Mouse (Mus musculus): ENCODE measurements around the gene Gm20388. TPM values are rescaled to one million over a fixed set of nuclear protein-coding genes. Genes with fewer than 3 reads are reported as not detected.

The Gm20388 gene
- polyA plus RNA-seq, 1 experiment from 2014 or later = not detected

- peaks cover 57% of the 10 kb centered on the region for H3K27me3 ChIP-seq
- H3K36me3 ChIP-seq = no peaks in the 10 kb centered on the region
- no peak overlapping the region for H3K9ac ChIP-seq
- H3K4me1 ChIP-seq (replicated peaks) = peaks cover 24% of the 10 kb centered on the region
- no peak overlapping the region for H3K4me3 ChIP-seq (replicated peaks)
- DNase-seq (no peak), ATAC-seq (ENCODE audit: low read depth) (no peak)
- 47% methylated on average over 19 of the region's 19 CpGs for WGBS (ENCODE audit: insufficient replicate concordance)
- no peak overlapping the region for H3K27ac ChIP-seq
- no peak overlapping the region for H3K4me2 ChIP-seq
- H3K9me3 ChIP-seq (replicated peaks) = no peaks in the 10 kb centered on the region
Observed at GRCm38 (mm10) chr8:120268541-120268980, 357.9 kb downstream of the Gm20388 start.

- Histone ChIP-seq H3K27ac (no peak overlapping the region), H3K9ac (no peak overlapping the region), H3K36me3 (no peaks in the 10 kb centered on the region), H3K4me3 (replicated peaks) (no peak overlapping the region), H3K27me3 (peaks cover 44% of the 10 kb centered on the region), H3K4me2 (no peak overlapping the region), H3K9me3 (replicated peaks) (no peaks in the 10 kb centered on the region), H3K4me1 (replicated peaks) (peaks cover 20% of the 10 kb centered on the region)
- DNase-seq (no peak), ATAC-seq (ENCODE audit: low read depth) (no peak)
- 66% methylated on average over 13 of the region's 13 CpGs for WGBS (ENCODE audit: insufficient replicate concordance)
Observed at GRCm38 (mm10) chr8:120270449-120270848, 359.8 kb downstream of the Gm20388 start.

GRCm38 (mm10) chr8:120273430-120273829 lies 362.8 kb downstream of the Gm20388 start:
- H3K27me3 ChIP-seq = peaks cover 49% of the 10 kb centered on the region
- H3K4me1 ChIP-seq (replicated peaks) = peaks cover 41% of the 10 kb centered on the region
- WGBS (ENCODE audit: insufficient replicate concordance) = 74% methylated on average over 4 of the region's 4 CpGs

GRCm38 (mm10) chr8:120276051-120276890 lies 365.6 kb downstream of the Gm20388 start:
- peaks cover 39% of the 10 kb centered on the region for H3K4me1 ChIP-seq (replicated peaks)
- peak overlapping the region; percentile 71 for H3K9ac ChIP-seq
- DNase-seq (peak; percentile 89), ATAC-seq (ENCODE audit: low read depth) (peak; percentile 90)
- H3K27me3 ChIP-seq = peaks cover 48% of the 10 kb centered on the region
- H3K9me3 ChIP-seq (replicated peaks) = no peaks in the 10 kb centered on the region
- H3K4me3 ChIP-seq (replicated peaks) = peak overlapping the region; percentile 58
- 1% methylated on average over 49 of the region's 49 CpGs for WGBS (ENCODE audit: insufficient replicate concordance)
- H3K36me3 ChIP-seq = no peaks in the 10 kb centered on the region
- H3K4me2 ChIP-seq = peak overlapping the region; percentile 91
- H3K27ac ChIP-seq = peak overlapping the region; percentile 69

More at GRCm38 (mm10) chr8:120273430-120273829, 362.8 kb downstream of the Gm20388 start:
- Histone ChIP-seq H3K27ac (no peak overlapping the region), H3K4me3 (replicated peaks) (no peak overlapping the region), H3K4me2 (no peak overlapping the region), H3K9me3 (replicated peaks) (no peaks in the 10 kb centered on the region), H3K9ac (no peak overlapping the region), H3K36me3 (no peaks in the 10 kb centered on the region)
- no peak for DNase-seq
- ATAC-seq (ENCODE audit: low read depth) = no peak

- ATAC-seq (ENCODE audit: low read depth) (peak; percentile 10; the same call in 1 of the 2 replicates), DNase-seq (no peak)
- peaks cover 44% of the 10 kb centered on the region for H3K27me3 ChIP-seq
- H3K9ac ChIP-seq = peak overlapping the region; percentile 71
- H3K4me2 ChIP-seq = peak overlapping the region; percentile 91
- no peaks in the 10 kb centered on the region for H3K36me3 ChIP-seq
- H3K4me1 ChIP-seq (replicated peaks) = peaks cover 43% of the 10 kb centered on the region
- no peaks in the 10 kb centered on the region for H3K9me3 ChIP-seq (replicated peaks)
- H3K27ac ChIP-seq = peak overlapping the region; percentile 69
- 6% methylated on average over 16 of the region's 16 CpGs for WGBS (ENCODE audit: insufficient replicate concordance)
- H3K4me3 ChIP-seq (replicated peaks) = peak overlapping the region; percentile 58
Observed at GRCm38 (mm10) chr8:120276891-120277426, 366.3 kb downstream of the Gm20388 start.

- DNase-seq (no peak), ATAC-seq (ENCODE audit: low read depth) (no peak)
- Histone ChIP-seq H3K9me3 (replicated peaks) (no peaks in the 10 kb centered on the region), H3K36me3 (no peaks in the 10 kb centered on the region), H3K27me3 (peaks cover 43% of the 10 kb centered on the region), H3K4me2 (no peak overlapping the region), H3K4me1 (replicated peaks) (peaks cover 51% of the 10 kb centered on the region), H3K4me3 (replicated peaks) (no peak overlapping the region), H3K9ac (no peak overlapping the region), H3K27ac (no peak overlapping the region)
- 78% methylated on average over 14 of the region's 14 CpGs for WGBS (ENCODE audit: insufficient replicate concordance)
Observed at GRCm38 (mm10) chr8:120278009-120278408, 367.4 kb downstream of the Gm20388 start.

- Histone ChIP-seq H3K4me2 (no peak overlapping the region), H3K27ac (no peak overlapping the region), H3K9me3 (replicated peaks) (no peaks in the 10 kb centered on the region), H3K4me3 (replicated peaks) (no peak overlapping the region), H3K4me1 (replicated peaks) (peaks cover 59% of the 10 kb centered on the region), H3K36me3 (no peaks in the 10 kb centered on the region), H3K27me3 (peaks cover 32% of the 10 kb centered on the region), H3K9ac (no peak overlapping the region)
- ATAC-seq (ENCODE audit: low read depth) (no peak), DNase-seq (no peak)
- 77% methylated on average over 8 of the region's 8 CpGs for WGBS (ENCODE audit: insufficient replicate concordance)
Observed at GRCm38 (mm10) chr8:120279418-120279817, 368.8 kb downstream of the Gm20388 start.

GRCm38 (mm10) chr8:120281487-120281886 lies 370.8 kb downstream of the Gm20388 start:
- Histone ChIP-seq H3K9ac (no peak overlapping the region), H3K9me3 (replicated peaks) (no peaks in the 10 kb centered on the region), H3K4me3 (replicated peaks) (no peak overlapping the region), H3K36me3 (no peaks in the 10 kb centered on the region), H3K27ac (no peak overlapping the region), H3K27me3 (peaks cover 32% of the 10 kb centered on the region), H3K4me2 (no peak overlapping the region), H3K4me1 (replicated peaks) (peaks cover 58% of the 10 kb centered on the region)
- WGBS (ENCODE audit: insufficient replicate concordance) = 15% methylated on average over 4 of the region's 4 CpGs
- DNase-seq (peak; percentile 65), ATAC-seq (ENCODE audit: low read depth) (peak; percentile 43; the same call in 1 of the 2 replicates)

- H3K36me3 ChIP-seq = no peaks in the 10 kb centered on the region
- no peaks in the 10 kb centered on the region for H3K9me3 ChIP-seq (replicated peaks)
- H3K4me1 ChIP-seq (replicated peaks) = peaks cover 49% of the 10 kb centered on the region
- ATAC-seq (ENCODE audit: low read depth) (no peak), DNase-seq (no peak)
- H3K27me3 ChIP-seq = peaks cover 27% of the 10 kb centered on the region
- H3K4me2 ChIP-seq = no peak overlapping the region
- H3K9ac ChIP-seq = no peak overlapping the region
- peak overlapping the region; percentile 29; the same call in 1 of the 2 replicates for H3K27ac ChIP-seq
- WGBS (ENCODE audit: insufficient replicate concordance) = 65% methylated on average over 5 of the region's 5 CpGs
- H3K4me3 ChIP-seq (replicated peaks) = no peak overlapping the region
Observed at GRCm38 (mm10) chr8:120282465-120282864, 371.8 kb downstream of the Gm20388 start.

- WGBS (ENCODE audit: insufficient replicate concordance) = 71% methylated on average over 9 of the region's 9 CpGs
Observed at GRCm38 (mm10) chr8:120284265-120284664, 373.6 kb downstream of the Gm20388 start.

GRCm38 (mm10) chr8:120285033-120285432 lies 374.4 kb downstream of the Gm20388 start:
- Histone ChIP-seq H3K4me2 (no peak overlapping the region), H3K27ac (peak overlapping the region; percentile 11; the same call in 1 of the 2 replicates), H3K27me3 (peaks cover 12% of the 10 kb centered on the region; the same call in 1 of the 2 replicates), H3K36me3 (no peaks in the 10 kb centered on the region), H3K4me3 (replicated peaks) (no peak overlapping the region), H3K9ac (peak overlapping the region; percentile 20), H3K9me3 (replicated peaks) (no peaks in the 10 kb centered on the region), H3K4me1 (replicated peaks) (peaks cover 64% of the 10 kb centered on the region)
- WGBS (ENCODE audit: insufficient replicate concordance) = 13% methylated on average over 3 of the region's 3 CpGs
- peak; percentile 48 for DNase-seq
- peak; percentile 12 for ATAC-seq (ENCODE audit: low read depth)

More at GRCm38 (mm10) chr8:120284265-120284664, 373.6 kb downstream of the Gm20388 start:
- no peaks in the 10 kb centered on the region for H3K36me3 ChIP-seq
- no peak overlapping the region for H3K9ac ChIP-seq
- peaks cover 56% of the 10 kb centered on the region for H3K4me1 ChIP-seq (replicated peaks)
- no peak overlapping the region for H3K27ac ChIP-seq
- H3K4me2 ChIP-seq = no peak overlapping the region
- ATAC-seq (ENCODE audit: low read depth) (no peak), DNase-seq (no peak)
- peaks cover 12% of the 10 kb centered on the region; the same call in 1 of the 2 replicates for H3K27me3 ChIP-seq
- no peaks in the 10 kb centered on the region for H3K9me3 ChIP-seq (replicated peaks)
- H3K4me3 ChIP-seq (replicated peaks) = no peak overlapping the region

All from liver, embryonic 13.5 days (tissue).